Mouse (Mus musculus) adrenal gland, adult 18-20 months (tissue): ENCODE results near the gene Tmem63a. TPM values are rescaled to one million over a fixed set of nuclear protein-coding genes. Genes with fewer than 3 reads are reported as not detected.
"Not testable (repeated sequence)": the region's sequence is repeated elsewhere in the genome, so short reads cannot be mapped to it uniquely, and the experiment has no call there.

Source experiments
- DNase-seq, 2 experiments: peaks; one replicate each; pipeline ENCODE4 v3.0.0; 2021 to 2022; ENCODE audit warnings: low spot score in 2 of 2
- total RNA-seq, 2 experiments: library from RNA; stranded (reverse); gene quantifications; 1 replicate in 1 of 2; 2 replicates in 1 of 2; pipeline ENCODE4 v1.2.3; 2021

Gene Tmem63a
- total RNA-seq, 2 experiments from 2014 or later = 44.7 to 77.9 TPM

DNA sequence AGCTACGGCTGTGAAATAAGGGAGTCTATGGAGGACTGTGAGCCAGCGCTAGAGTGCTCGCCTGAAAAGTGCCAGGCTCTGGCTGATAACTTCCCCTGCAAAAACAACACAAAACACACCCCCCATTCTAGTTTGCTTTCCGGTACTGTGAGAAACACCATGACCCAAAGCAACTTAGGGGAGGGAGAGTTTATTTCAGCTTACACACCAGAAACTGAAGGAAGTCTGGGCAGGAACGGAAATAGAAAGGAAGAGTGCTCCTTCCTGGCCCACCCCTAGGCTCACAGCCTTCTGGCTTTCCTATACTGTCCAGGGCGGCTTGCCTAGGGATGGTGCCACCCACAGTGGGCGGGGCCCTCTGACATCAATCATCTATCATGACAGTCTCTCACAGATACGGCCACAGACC lies 14.8 kb downstream of the Tmem63a start:
- peak in 1 of 2 experiments; percentile 46 for DNase-seq

DNA sequence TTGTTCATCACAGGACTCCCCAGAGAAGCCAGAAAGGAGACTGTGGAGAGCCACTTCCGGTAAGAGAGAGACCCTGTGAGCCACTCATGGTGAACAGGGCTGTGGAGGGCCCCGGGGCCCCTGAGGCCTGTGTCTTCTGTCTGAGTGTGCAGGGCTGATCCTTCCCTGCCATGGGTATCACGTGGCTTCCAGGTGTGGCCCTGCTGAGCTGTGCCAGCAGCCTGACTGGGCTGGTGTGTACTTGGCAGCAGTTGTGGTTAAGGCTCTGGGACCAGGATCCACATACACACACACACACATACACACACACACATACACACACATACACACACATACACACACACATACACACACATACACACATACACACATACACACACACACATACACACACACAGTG lies 15.8 kb downstream of the Tmem63a start:
- DNase-seq = no peak

DNA sequence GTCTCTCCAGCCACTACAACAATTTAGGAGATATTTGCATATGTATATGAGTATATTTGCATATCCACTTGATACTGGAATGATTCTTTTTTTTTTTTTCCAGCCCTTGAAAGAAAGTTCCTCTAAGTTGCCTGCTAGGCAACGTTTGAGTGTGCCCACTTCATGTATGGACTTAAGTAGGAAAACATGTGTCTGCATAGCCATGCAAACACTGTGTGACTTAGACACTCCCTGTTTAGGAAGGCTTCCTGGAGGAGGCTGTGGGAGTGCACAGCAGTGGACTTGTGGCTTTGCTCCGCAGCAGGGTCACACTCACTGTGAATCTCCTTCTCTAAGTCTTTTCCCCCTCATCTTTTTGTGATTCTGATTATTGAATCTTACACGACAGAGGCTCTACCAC lies 16.7 kb downstream of the Tmem63a start:
- DNase-seq = no peak

DNA sequence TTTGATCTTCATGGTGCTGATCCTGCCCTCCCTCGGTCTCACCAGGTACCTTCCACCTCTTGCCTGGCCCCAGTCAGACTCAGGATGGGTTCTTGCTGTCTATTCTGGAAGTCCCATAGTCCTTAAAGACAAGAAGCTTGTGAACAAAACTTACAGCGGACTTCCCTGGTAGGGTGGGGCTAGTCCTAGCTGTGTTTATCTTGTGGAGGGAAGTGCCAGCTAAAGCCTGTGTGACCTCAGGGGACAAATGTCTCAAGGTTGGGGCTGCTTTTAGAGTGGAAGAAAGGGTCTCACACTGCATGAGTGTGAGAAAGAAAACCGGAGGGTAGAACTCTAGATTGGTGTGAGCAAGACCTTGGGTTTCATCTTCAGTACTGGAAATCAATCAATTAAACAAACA lies 23.6 kb downstream of the Tmem63a start:
- DNase-seq = no peak

DNA sequence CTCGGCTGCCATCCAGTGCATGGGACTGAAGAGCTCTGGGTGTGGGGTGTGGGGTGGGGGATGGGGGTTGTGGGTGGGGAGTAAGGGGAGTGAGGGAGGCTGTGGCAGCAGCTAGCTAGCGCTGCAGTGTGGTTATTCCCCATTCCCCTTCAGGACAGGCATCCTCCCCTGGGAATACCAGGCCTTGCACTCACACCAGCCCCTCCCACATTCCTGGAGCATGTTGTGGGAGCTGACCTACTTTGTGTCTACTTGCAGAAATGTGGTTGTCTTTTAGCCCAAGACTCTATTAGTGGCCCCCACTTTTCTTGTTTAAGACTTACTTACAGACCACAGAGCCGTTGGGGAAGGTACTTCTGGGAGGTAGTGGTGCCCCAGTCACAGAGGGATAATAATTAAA lies 24.4 kb downstream of the Tmem63a start:
- peak in 1 of 2 experiments; percentile 31 for DNase-seq

DNA sequence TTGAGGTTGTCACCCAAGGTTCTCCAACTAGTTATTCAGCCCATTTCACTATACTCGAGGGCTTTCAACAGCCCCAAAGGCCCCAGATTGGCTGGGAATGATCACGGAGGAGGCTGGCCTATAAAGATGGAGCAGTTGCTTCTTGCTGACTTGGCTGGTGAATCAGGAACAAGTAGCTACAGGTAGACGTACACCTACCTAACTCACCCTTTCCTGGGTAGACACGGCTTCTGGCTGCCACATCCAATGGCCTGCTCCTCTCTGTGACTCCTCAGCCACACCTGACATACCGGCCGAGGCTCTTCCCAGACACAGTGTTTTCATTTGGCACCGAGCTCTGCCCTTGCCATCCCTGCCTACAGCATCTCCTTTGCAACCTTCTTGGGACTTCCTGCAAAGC lies 25.1 kb downstream of the Tmem63a start:
- DNase-seq = no peak

DNA sequence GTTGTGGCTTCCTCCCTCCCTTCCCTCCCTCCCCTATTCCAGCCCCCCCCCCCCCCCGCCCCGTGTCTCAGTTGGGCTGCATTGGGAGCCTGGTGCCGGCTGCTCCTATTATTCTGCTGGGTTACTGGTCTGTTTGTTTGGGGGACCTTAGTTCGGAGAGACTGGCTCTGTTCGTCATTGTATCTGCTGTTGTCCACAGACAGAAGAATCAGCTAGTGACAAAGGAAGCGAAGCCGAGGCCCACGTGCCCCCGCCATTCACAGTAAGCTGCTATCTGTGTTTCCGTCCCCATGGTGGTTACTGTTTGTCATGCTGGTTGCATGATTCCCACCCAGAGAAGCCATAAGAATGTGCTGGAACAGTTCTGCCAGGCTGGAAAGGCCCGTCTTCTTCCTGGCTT lies 30.8 kb downstream of the Tmem63a start:
- peak in 1 of 2 experiments; percentile 17 for DNase-seq

DNA sequence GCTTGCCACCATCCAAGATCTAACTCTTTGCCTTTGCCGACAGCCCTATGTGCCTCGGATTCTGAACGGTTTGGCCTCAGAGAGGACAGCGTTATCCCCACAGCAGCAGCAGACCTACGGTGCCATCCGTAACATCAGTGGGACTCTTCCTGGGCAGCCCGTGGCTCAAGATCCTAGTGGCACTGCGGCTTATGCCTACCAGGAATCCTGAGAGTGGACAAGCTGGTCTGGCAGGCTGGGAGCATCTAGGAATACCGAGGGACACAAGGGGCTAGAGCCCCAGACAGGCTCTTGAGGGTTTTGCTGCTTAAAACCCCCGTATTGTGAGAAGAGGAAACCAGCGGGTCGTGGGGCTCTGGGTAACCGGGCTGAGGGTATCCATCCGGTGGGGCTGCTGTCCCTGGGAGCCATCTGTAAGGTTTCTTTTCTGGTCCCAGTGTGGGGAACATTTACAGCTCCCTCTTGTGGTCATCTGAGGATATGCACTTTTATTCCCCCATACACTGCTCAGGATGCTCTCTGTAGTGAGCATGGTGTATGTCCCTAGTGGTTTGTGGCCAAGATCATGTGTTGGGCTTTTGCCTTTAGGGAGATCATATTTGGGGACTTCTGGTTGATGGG lies 32.1 kb downstream of the Tmem63a start:
- no peak for DNase-seq

DNA sequence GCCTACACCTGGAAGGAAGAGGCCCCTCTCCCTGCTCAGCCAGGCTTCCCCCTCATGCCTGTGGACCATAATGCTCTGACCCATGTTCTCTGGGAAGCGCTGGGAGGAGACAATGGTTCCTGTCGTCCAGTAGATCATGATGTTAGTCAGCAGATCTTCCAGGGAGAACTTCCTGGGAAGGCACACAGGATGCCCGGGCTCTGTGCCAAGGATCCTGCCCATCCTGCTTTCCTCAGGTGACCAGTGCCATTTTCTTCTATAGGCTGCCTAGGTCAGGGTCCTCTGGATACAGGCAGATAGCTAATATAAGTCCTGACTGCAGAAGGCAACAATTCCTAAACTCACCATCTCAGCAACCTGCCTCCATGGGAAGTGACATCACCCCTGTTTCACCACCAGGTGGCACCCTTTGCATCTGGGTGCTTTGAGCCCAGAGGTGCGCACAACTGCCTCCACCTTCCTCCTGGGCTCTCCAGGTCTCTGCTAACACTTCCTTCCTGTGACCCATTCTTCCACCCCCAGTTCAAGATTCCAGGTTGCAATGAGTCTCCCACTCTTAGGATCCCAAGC lies 34.1 kb downstream of the Tmem63a start:
- peak in 1 of 2 experiments; percentile 50 for DNase-seq

DNA sequence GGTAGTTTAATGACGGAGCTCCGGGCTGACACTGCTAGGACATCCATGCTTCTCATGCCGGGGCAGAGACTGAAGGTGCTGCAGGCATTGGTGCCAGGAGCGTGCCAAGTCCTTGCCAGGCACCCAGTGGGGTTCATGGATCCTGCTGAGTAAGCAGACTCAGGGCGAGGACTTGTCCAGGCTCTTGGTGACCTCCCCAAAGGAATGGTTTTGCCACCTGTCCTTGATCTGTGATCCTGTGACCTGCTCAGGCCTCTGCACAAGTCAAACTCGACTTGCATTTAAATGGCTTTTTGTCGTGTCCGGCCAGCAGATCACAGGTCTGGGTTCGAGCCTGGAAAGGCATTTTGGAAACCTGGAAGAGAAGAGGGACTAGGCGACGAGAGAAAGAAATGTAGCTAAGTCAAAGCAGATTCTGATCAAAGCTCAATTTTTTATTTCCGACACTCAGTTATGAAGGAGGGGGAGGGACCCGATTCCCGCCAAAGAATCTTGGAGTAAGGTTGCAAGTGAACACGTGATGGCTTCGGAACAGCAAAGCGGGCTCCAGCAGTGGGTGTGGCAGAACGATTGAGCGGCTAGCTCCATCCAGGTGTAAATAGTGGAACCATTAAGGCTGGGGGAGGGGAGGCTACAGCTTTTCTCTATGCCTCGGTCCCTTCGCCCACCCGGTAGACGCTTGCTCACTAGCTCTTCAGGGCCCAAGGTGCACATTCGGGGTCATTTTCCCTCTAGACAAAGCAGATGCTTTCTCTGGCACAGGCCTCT lies 37.5 kb downstream of the Tmem63a start:
- no peak for DNase-seq

DNA sequence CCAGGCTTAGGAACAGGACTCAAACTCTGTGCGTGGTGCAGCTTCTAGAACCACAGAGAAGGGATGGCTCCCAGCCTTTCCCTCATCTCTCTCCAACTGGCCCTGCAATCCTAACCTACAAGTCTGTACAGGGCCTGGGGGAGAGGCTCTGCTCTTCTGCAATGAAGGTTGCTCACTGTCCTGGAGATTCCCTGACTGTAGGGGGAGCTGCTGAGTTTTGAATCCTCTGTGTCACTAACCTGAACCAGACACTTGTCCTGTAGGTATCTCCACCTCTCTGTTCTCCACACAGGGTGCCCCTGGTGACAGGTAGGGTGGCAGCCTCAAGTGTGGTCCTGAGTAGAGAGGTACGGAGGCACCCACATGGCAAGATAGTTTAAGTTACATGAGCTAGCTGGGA lies 38.3 kb downstream of the Tmem63a start:
- no peak for DNase-seq

DNA sequence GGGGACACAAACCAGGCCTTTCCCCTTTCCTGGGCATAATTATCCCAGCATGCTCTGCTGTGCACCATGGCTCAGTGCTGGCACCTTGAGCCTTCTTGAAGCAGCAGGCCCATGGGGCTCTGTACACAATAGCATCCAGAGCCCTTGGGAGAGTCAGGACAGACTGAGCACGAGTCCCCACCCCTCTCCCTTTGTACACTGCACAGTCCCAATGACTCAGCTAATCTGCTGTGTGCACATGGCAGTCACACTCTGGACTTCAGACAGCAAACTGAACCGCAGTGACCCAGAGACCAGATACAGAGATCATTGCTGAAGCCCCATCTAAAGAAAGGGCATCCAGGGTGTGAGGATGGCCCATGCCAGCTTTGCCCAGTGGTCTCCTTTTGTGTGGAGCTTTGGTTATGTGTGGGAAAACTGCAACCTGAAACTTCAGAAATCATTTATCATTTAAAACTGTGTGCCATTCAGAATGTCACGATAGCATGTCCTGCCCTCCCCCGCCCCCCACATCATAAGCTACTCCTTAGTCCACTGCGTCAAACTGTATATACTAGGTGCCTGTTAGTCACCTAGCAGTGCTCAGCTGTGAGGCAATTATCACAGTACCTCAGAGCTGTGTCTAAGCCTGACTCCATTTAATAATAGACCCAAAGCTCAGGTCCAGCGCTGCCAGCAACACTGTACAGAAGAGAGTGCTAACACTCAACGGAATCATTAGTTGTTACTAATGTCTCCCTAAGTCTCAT lies 39.3 kb downstream of the Tmem63a start:
- DNase-seq = not testable (repeated sequence)

DNA sequence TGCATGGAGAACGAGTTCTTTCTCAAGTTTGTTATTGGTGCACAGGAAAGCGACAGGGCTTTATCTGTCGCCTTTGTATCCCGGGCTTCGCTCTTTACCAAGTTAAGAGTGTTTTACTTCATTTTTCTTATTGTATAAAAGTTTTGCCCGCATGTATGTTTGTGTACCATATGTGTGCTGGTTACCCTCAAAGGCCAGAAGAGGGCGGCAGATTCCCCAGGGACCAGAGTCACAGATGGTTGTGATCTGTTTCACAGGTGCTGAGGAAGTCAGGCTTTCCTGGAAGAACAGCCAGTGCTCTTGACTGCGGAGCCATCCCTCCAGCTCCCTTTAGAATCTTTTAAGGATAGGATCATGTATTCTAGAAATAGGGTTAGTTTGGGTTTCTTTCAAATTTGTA lies 44.6 kb downstream of the Tmem63a start:
- no peak for DNase-seq

DNA sequence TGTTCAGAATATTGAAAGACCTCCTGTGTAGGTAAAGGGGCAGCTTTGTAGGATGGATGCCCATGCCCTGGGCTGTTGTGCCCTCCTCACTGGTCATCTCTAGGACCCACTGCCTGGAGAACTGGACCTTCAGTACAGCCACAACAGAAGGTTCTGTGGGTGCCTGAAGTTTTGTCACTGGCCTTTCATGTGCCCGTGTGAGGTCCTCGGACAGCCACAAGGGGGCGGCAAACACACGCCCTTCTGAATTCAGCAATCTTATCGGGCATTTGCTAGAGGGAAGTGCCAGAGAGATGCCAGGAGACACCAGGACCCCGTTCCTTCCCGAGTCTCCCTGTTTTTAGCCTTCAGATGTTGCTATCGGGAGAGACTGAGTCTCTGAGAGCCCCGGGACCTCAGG lies 45.6 kb downstream of the Tmem63a start:
- DNase-seq = peak; percentile 79 to 82

DNA sequence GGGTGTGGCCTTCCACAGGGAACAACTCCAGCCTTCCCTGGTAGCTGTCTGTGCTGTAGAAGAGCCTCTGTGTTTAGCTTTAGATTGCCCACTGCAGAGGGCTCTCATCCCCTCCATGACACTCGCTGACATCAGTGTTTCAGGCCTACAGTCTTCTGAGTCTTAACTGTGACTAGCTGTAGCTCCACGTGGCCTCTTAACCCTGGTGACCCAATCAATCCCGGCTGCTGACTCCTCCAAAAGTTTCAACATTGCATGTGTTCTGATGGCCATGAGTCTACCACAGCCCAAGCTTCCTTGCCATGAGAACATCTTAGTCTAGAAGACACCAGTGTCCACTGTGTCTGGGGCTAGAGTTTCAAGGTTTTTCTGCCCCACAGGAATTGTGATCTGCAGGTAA lies 48.5 kb downstream of the Tmem63a start:
- no peak for DNase-seq

DNA sequence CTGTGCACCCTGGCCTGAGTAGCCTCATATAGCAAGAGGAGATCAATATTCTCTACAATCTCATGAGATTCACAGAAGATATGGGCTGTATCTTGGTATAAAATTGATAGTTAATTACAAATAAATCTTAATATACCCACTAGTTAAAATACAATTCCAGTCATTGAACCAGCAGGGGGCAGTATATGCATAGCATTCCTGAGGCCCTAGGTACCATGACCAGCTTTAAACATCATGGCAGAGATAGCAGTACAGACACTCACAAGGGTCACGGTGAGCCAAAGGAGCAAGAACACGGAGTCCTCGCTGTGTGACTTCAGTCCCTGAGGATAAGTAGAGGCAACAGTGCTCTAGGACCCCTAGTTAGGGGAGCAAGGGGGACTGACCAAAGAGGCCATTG lies 50.0 kb downstream of the Tmem63a start:
- DNase-seq = no peak

DNA sequence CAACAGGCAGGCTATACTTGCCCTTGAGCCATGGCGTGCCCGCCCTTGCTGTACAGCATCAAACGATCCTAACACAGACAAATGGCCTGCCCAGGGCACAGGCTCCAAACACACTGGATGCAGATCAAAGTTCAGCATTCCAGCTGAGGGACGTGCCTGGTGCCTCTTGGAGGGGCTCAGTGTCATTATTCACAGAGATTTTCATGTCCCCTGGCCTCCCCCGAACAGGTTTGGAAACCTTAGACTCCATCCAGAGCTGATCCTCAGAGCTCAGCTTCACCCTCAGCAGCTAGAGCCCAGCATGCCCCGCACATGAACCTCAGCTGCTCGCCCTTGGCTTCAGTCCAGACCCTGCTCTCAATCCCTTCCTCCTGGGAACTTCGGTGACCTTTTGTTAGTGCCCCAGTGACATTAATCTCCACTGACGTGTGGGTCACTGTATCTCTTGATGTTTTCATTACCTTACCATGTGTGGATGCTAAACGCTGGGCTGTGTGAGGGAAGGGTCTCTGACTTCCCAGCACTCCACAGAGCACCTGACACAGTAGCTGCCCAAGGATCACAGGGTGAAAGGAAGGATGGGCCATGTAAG lies 58.5 kb downstream of the Tmem63a start:
- DNase-seq = peak; percentile 54 to 66

DNA sequence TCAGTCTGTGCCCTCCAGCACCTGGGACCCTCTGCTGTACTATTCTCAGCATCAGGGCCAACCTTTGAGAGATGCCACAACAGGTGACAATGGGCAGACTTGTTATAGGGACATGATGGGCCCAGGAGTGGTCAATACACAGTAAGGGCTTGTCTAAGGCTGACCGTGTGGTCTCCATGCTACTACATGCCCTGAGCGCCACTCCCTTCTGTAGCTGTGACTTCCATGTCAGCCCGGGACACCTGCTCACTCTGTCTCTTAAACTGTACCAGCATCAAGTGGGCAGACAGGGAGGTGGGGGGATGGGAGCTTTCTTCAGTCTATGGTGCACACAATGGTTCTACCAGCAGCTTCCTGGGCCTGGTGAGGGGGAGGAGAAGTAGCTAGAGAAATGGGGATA lies 59.1 kb downstream of the Tmem63a start:
- DNase-seq = no peak

DNA sequence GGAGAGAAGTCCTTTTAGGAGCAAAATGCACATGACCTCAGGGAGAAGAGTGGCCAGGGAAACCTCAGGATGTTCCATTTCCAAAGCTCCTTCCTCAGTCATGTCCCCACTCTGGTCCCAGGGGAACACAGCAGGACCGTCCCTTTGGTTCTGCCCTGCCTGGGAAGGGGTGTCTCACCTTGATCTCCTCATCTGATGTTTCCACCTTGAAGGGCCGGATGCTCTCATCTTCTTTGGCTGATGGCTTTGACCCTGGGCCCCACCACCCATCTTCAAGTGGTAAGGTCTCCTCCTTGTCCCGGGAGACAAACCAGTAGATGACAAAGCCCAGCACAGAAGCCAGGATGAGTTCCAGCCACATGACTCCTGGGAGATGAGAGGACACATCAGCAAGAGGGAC lies 59.5 kb downstream of the Tmem63a start:
- DNase-seq = peak in 1 of 2 experiments; percentile 15

DNA sequence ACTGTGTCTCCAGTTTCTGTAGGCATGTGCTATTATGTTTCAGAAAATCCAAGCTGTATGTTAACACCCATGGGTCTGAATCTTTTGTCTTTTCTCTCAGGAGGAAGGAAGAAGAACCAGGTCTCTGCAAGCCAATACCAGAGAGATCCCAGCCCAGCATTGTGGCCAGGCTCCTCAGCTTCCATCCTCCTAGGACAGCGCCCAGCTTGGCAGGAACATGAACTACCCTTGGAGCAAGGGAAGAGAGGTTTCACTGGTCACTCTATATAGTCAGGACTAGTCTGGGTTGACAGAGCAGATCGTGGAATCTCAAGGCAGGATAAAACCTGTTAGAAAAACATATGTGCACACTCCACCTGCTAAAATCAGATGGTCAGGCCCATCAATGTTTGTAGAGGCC lies 61.6 kb downstream of the Tmem63a start:
- DNase-seq = no peak

DNA sequence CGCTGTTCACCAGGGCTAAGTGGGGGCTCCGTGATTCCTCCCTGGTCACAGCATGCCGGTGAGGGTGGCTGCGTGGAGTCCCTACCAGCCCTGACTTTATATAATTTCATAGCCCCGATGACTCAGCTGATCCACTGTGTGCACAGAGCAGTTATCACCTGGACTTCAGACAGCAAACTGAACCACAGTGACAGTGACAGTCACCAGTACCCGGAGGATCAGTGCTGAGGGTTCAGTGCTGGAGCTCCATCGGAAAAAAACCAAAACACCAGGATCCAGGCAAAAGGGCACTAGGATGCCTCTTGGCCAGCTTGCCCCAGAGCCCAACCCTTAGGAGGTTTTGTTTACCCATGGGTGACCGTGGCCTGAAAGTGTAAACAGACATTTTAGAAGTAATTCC lies 63.2 kb downstream of the Tmem63a start:
- peak in 1 of 2 experiments; percentile 18 for DNase-seq
